Mouse (Mus musculus): Measurements from ENCODE around the gene Papln. TPM values are rescaled to one million over a fixed set of nuclear protein-coding genes. Genes with fewer than 3 reads are reported as not detected.

Papln gene
- 0.05 TPM in 1 of 2 replicates, not detected in the other for total RNA-seq (2017)

DNA sequence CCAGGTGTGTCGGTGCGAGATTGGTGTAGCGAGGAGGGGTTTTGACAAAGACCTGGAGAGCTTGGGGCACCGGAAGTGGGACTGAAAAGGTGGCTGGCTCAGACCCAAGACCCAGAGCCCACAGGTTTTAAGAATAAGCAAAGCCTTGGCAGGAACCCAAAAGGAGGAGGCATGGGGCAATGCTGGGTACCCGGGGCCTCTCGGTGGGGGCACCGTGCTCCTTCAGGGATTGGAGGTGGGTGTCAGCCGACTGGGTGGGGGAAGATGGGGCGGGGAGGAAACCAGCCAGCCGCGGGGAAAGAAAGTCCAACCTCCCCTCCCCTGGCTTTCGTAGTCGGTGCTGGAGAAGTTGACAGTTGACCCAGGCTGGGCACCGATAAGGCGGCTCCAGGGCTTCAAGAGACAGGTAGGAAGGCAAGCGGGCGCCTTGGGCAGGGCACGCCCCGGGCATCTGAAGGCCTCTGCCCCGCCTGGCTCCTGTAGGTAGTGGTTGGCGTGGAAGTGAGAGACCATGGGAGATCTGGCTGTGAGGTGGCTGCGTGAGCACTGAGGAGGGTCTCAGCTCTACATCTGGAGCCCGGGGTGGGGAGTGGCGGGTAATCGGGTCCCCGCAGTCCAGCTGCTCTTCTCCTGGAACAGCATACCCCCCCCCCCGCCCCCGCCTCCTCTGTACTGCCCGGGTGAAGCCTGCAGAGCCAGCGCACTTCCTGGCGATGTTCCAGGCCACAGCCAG lies at the start of gene Papln:
Papln (plus strand) TSS at position 324 of the 733 bp plus-strand sequence.
- ATAC-seq (replicated peaks; ENCODE audit: low read depth, poor library complexity, severe bottlenecking): peak; percentile 37

- peak; percentile 66; the same call in 1 of the 2 replicates for ATAC-seq (replicated peaks; ENCODE audit: low read depth, poor library complexity, severe bottlenecking)
These were observed 49.7 kb upstream of the Papln start for GRCm38 (mm10) chr12:83713749-83714148.

DNA sequence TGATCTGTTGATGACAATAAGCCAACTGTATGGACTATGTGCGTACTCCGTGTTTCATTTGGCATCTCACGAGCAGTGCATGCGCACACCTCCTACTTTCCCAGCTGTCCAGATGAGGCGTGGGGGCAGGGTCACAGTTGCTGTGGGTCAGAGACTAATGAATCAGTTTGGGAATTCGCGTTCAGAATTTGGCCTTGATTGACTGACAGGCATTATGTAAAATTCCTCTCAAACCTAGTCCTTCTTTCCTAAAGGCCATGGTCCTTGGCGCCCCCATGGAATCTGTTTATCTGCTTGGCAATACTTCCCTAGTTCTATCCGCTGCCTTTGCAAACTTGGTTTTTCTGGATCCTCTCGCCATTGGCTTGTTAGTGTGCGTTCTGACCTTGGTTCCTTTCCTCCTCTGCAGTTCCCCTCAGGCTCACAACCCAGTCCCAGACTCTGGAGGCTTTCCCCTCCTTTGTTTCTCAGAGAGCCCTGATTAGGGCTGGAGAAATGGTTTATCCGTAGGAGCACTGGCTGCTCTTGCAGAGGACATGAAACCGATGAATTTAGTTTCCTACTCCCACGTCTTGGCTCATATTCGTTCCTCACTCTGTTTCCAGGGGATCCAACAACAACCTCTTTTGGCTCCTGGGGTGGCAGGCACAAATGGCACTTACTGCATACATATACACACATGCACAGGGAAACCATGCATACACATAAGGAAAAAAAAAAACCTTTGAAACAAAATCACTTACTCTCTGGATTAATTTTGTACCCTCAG lies 46.8 kb upstream of the Papln start:
- ATAC-seq (replicated peaks; ENCODE audit: low read depth, poor library complexity, severe bottlenecking): no peak

DNA sequence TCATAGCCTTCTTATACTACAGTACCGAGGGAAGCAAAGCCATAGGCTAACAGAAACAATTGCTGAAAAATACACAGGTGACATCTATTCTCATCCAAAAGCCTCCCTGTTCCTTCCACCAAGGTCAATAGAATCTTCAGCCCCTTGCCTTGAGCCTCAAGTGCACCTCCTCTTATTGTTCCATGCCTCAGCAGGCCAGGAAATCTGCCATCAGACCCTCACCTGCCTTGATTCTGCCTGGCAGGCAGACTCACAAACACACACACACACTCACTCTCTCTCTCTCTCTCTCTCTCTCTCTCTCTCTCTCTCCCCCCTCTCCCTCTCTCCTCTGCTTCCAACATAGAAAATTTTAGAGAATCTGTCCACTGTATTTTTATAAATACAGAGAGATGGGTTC lies 44.0 kb upstream of the Papln start:
- no peak for ATAC-seq (replicated peaks; ENCODE audit: low read depth, poor library complexity, severe bottlenecking)

DNA sequence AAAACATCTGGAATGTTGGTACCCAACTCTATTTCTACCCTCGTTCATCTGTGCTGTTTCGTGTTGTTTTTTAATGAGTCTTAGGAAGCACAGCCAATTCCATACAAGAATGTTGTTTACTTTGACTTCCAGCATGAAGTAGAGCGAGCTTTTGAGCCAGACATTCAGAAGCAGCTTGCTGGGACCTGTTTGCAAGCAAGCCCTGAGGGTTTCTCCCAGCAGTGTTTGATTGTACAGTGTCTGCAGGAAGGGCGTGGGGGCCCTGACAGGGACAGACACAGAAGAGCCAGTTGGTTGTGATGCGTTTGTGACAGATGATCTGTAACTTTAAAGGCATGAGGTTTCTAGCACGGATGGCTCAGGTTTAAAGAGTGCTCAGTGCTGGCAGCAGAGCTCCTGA lies 42.2 kb upstream of the Papln start:
- ATAC-seq (replicated peaks; ENCODE audit: low read depth, poor library complexity, severe bottlenecking): no peak

DNA sequence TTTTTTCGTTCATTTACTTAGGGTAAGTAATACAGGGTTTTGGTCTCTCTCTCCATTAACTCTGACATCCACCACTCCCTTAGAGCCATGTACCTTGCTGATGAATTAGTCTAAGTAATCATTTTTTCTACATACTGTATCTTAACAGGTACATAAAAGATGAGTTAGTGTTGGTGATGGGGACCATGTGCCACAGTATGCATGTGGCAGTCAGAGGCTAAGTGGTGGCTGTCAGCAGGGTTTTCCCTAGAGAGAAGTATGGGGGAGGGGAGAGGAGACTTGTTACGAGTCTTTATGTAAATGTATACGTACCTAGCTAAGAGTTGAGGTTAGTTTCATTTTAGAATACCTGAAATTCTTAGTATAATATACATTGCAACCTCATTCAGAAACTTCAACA lies 40.4 kb upstream of the Papln start:
- no peak for ATAC-seq (replicated peaks; ENCODE audit: low read depth, poor library complexity, severe bottlenecking)

DNA sequence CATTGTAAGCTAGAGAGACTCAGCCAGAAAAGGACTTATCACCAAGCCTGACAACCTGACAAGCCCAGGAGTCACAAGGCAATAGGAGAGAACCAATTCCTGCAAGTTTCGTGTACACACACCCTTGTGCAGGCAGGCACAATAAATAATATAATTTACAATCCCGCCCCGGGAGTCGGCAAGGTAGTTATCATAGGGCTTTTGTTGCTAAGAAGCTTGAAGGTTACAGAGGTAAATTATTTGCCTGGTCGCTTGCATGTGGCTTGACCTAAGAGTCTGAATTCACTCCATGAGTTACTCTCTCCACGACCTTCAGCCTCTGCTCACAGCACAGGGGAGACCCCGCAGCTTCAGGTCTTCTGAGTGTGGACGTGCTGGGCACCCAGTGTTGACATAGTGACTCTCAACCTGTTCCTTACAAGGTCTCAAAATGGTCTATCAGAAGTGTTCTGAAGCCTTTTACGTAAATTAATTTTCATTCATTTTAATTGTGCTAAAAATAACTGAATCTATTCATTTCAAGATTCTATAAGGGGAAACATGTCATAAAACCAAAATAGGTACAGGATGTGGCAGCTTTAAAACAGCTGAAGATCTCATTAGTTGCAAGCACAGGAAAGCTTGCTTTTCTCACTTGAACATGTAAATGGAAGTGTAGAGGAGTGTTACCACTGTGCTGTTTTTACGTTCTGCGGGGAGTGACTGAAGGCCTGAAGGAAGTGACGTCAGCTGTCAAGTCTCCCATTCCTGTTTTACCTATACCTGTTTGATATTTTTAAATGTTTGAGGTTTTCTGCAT lies 36.7 kb upstream of the Papln start:
- no peak for ATAC-seq (replicated peaks; ENCODE audit: low read depth, poor library complexity, severe bottlenecking)

GRCm38 (mm10) chr12:83732225-83732624 lies 31.2 kb upstream of the Papln start:
- ATAC-seq (replicated peaks; ENCODE audit: low read depth, poor library complexity, severe bottlenecking): no peak

DNA sequence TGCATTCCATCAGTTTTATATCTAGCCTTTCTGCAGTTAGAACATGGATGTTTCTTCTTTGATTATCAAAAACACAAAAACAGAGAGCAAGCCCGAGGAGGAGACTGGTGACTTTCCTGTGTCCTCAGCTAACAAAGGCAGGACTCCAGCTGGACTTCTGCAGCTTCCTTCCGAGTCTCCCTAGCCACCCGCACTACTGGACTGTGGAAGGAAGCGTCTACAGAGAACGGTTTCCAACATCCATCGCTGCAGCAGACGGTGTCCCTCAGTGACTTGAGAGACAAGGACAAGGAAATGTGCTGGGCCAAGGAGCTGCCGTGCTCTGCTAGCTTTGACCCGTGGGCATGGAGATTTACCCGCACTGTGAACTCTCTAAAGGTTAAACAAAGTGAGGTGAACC lies 29.4 kb upstream of the Papln start:
- no peak for ATAC-seq (replicated peaks; ENCODE audit: low read depth, poor library complexity, severe bottlenecking)

DNA sequence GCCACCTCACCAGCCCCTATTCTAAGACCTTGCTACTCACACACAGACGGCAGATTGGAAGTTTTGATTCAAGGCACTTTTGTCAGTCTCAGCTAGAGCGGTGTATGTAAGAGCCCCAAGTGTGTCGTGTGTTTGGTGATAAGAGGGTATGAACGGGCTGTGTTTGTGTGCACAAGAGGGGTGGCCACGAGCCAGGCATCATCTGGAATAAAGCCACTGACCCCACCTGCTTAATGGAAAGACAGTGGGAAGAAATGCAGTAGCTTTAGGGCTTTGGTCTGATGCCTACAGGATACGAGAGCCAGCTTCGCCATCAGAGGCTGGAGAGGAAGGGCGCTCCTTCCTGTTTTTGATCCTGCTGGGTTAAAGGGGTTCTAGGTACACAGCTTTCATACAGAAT lies 27.2 kb upstream of the Papln start:
- no peak for ATAC-seq (replicated peaks; ENCODE audit: low read depth, poor library complexity, severe bottlenecking)

- ATAC-seq (replicated peaks; ENCODE audit: low read depth, poor library complexity, severe bottlenecking): no peak
These were observed 24.8 kb upstream of the Papln start for GRCm38 (mm10) chr12:83738651-83739050.

- ATAC-seq (replicated peaks; ENCODE audit: low read depth, poor library complexity, severe bottlenecking): no peak
These were observed 21.7 kb upstream of the Papln start for GRCm38 (mm10) chr12:83741722-83742121.

- no peak for ATAC-seq (replicated peaks; ENCODE audit: low read depth, poor library complexity, severe bottlenecking)
These were observed 20.6 kb upstream of the Papln start for GRCm38 (mm10) chr12:83742834-83743233.

DNA sequence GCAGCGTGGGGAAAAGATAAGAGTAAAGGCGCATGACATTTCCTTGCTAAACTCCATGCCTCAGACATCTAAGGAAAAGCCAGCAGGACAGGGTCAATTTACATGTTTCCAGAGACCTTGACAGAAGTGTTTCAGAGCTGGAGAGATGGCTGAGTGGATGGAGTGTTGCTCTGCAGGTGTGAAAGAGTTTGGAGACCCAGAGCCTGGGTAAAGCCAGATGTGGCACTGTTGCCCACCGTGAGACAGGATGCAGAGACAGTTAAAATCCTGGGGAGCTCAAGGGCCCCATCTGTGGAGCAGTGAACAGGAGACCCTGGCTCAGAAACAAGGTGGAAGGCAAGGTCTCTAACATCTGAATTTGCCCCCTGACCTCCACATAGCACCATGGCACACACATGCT lies 19.7 kb upstream of the Papln start:
- no peak for ATAC-seq (replicated peaks; ENCODE audit: low read depth, poor library complexity, severe bottlenecking)

- no peak for ATAC-seq (replicated peaks; ENCODE audit: low read depth, poor library complexity, severe bottlenecking)
These were observed 14.2 kb upstream of the Papln start for GRCm38 (mm10) chr12:83749186-83749585.

GRCm38 (mm10) chr12:83752495-83752894 lies 10.9 kb upstream of the Papln start:
- no peak for ATAC-seq (replicated peaks; ENCODE audit: low read depth, poor library complexity, severe bottlenecking)

DNA sequence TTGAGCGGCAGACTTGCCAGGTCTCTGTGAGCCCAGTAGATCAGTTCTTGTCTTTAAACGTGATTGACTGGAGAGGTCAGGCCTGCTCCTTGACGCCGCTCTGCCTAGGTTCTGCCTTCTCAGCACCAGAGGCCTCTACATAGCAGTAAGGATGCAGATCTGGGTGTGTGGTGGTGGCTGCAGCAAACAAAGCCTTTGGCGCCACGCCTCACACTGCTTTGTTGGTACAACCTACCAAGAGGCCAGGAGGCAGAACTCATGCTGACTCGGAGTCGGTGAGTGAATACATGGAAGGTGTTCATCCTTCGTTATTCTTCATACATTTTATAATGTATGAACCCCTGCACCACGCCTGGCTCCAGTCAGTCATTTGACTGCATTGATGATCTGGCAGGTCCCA lies 4.7 kb upstream of the Papln start:
- ATAC-seq (replicated peaks; ENCODE audit: low read depth, poor library complexity, severe bottlenecking): no peak

- ATAC-seq (replicated peaks; ENCODE audit: low read depth, poor library complexity, severe bottlenecking): no peak
These were observed 3.2 kb upstream of the Papln start for GRCm38 (mm10) chr12:83760201-83760600.

DNA sequence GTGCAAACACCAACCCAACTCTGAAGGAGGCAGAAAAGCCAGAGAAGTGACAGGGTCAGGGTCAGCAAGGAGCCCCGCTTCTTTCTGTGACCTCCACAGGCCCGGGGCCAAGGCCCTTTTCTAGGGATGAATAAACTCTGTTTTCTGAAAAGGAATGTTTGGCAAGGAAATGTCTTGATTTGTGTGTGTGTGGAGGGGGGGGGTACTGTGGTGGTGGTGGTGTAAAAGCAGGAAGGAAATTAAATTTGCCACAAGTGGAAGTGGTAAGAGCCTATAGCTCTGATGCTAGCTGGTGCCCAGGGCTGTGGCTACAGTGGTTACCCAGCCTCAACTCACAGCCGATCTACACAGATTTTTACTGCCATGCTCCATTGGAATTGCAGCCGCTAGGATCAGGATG lies 728 bp upstream of the Papln start:
- ATAC-seq (replicated peaks; ENCODE audit: low read depth, poor library complexity, severe bottlenecking): peak; percentile 83

DNA sequence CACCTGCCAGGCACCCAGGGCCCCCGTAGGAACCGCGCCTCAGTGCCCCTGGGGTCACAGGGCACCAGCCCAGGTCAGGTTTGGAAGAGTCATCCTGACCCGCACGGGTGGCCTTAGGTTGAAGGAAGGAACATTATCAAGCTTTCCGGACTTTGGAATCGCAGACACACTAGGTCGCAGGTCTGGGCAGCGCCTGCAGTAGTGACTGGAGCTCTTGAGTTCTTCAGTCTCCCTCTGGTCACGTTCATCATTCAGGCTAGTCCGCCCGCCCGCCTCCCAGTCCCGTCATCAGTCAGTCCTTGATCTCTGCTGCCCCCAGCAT lies 571 bp downstream of the Papln start:
- no peak for ATAC-seq (replicated peaks; ENCODE audit: low read depth, poor library complexity, severe bottlenecking)

GRCm38 (mm10) chr12:83764519-83764918 lies 1.1 kb downstream of the Papln start:
- no peak for ATAC-seq (replicated peaks; ENCODE audit: low read depth, poor library complexity, severe bottlenecking)

All from common myeloid progenitor, adult 5-6 weeks (primary cell).